Mouse (Mus musculus): ENCODE measurements at regions not wholly inside any gene's neighbourhood (a gene's known extent, or its start where the extent isn't known, plus 50 kb on each side); places are given as distances from the start of the nearest gene placed in this dataset.

DNA sequence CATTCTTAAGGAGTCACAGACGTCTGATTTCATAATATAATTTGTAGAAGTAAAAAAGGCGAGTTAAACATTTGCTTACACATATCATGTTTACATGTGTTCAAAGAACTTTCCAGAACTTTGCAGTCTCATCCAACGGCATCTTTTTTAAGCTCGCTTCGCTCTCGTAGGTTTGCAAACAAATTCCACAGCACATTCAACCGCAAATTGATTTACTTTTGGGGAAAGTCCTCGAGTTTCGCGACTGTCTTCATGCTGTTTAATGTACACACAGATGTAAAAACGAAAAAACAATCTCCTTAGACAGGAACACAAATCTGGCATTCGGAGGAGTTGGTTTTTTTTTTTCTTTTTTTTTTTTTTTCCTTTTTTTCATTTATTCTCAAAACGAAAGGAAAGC lies 559.3 kb upstream of the 3110018I06Rik start:
- no peak for DNase-seq

- DNase-seq: no peak
Observed at GRCm38 (mm10) chr12:106931591-106931990, 556.8 kb upstream of the 3110018I06Rik start.

- peak; percentile 1 for DNase-seq
Observed at GRCm38 (mm10) chr12:106939381-106939780, 549.1 kb upstream of the 3110018I06Rik start.

DNA sequence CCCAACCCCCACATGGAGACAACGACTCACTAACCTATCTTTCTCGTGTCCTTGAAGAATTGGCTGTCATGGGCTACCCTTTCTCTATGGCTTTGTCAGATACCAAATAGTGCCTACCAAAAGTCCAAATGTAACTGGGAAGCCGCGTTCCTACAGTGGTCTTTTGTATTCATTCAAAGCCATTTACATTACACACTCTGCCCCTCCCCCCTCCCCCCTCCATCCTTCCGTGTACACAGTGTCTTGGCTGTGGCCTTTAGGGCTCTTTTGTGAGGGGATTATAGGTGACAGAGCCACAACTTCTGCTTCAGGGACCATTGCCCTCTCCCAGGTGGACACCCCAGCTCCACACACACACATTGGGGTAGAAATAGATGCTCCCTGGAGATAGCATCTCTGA lies 544.6 kb upstream of the 3110018I06Rik start:
- DNase-seq: no peak

DNA sequence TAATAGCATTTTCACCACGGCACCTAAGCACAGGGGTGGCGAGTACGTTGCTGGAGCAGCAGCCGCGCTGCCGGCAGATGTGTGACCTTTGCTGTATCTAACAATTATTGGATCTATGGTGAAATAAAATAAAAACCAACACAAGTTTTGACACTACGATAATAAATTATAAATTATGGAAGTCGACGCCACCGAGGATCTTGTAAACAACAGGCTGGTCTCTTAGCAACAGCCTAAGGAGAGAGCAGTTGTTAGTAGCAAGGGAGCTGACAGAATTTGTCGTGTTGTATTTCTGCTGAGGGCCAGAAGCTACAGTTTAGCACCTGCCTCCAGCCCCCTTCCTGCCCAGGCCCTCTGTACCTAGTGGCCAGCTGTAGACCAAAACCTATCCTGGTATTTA lies 535.8 kb upstream of the 3110018I06Rik start:
- no peak for DNase-seq

- DNase-seq: peak; percentile 46
Observed at GRCm38 (mm10) chr12:106955778-106956177, 532.7 kb upstream of the 3110018I06Rik start.

DNA sequence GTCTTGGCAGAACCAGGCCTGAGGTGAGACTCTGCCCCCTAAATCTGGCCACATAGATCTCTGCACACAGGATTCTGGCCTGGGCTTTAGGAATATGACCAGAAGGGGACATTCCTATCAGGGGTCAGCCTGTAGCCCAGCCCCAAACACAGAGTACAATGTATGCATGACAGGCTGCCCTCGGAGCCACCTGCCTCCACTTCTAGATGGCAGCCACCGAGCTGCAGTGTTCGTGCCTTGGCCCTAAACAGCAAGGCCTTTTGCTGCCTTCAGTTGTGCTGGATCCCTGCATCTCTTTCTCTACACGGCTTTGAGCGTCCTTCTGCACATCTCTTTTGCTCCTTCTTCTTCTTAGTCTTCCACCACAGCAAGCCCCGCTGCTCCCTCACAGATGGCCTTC lies 532.2 kb upstream of the 3110018I06Rik start:
- DNase-seq: no peak

DNA sequence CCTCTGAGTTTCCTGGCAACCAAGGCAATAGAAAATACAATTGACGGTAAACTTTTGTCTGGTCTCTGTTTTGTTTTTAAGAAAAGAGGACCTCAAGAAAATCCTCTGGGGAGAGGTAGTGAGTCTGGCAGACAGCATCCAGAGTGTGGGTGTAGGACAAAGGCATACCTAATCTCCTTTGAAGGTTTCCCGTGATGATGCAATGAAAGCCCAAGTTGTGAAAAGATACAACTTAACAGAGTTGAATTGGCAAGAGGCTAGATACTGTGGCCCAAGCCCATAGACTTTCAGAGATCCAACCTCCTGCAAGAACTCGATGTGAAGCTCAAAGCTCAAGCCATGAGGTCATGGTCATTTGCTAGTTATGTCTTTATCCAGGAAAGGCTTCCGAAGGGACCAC lies 526.4 kb upstream of the 3110018I06Rik start:
- no peak for DNase-seq

DNA sequence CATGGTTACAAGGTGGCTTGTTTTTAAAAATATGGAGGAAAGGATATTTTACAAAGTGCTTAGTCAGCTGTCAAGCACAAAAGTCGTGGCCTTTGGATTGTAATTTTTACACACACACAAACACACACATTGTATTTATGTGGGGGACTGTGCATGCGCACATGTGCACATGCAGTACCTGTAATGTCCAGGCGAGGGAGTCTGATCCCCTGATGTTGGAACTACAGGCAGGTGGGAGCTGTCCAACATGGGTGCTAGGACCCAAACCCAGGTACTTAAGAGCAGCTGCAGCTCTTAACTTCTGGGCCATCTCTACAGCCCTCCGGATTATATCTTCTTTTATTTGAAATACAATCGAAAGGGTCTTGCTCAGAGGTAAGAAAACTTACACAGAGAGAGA lies 524.7 kb upstream of the 3110018I06Rik start:
- peak; percentile 4 for DNase-seq

- no peak for DNase-seq
Observed at GRCm38 (mm10) chr12:106969873-106970272, 518.6 kb upstream of the 3110018I06Rik start.

DNA sequence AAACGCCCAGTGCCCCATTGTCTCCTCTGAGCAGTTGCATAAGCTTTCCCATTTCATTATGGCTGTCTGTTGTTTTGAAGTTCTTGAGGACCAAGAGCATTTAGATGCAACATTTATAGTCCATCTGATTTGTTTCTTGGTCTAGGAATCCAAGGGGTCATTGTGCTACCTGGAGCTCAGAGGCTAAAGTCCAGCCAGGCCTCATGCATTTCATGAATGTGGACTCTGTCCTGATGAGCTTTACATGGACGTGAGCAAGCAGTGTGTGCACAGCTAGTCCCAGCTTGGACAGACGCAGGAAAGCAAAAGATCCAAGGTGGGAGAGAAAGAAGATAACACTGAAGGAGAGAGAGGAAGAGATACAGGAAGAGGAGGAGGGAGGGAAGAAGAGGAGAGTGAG lies 496.0 kb upstream of the 3110018I06Rik start:
- no peak for DNase-seq

DNA sequence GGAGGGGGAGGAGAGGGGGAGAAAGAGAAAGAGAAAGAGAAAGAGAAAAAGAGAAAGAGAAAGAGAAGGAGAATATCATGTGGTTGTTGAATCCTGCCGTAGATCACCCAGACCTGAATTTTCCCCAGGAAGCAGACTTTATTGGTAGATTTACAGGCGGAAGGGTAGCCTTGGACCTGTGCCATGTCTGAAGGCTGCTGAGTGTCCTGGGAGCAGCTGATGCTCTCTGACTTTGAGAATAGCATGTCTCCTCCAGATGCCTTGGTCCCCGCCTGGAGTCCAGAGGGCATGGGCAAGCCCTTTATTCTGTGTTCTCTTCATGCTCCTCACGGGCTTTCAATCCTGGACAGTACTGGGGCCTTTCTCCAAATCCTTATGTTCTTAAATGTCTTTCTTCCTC lies 495.4 kb upstream of the 3110018I06Rik start:
- no peak for DNase-seq

- DNase-seq: peak; percentile 4
Observed at GRCm38 (mm10) chr12:107010995-107011786, 477.2 kb upstream of the 3110018I06Rik start.

DNA sequence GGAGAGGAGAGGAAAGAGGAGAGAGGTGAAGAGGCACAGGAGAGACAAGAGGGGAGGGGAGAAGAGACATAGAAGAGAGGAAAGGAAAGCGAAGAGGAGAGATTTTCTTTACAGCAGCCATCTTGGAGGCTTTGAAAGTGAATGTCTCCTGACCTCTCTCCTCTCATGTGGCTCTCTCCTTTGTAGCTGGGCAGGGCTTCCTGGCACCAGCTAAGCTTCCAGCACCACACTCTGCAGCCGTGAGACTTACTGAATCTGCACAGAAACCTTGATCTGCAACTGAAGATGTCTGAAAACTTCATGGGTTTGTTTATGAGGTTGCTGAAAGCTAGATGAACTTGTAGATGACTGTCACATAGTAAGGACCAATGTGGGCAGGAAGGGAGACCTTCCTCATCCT lies 471.6 kb upstream of the 3110018I06Rik start:
- DNase-seq: no peak

GRCm38 (mm10) chr12:107021806-107022205 lies 466.6 kb upstream of the 3110018I06Rik start:
- DNase-seq: no peak

GRCm38 (mm10) chr12:107026821-107027220 lies 461.6 kb upstream of the 3110018I06Rik start:
- DNase-seq: no peak

GRCm38 (mm10) chr12:107027842-107028549 lies 460.4 kb upstream of the 3110018I06Rik start:
- DNase-seq: no peak

DNA sequence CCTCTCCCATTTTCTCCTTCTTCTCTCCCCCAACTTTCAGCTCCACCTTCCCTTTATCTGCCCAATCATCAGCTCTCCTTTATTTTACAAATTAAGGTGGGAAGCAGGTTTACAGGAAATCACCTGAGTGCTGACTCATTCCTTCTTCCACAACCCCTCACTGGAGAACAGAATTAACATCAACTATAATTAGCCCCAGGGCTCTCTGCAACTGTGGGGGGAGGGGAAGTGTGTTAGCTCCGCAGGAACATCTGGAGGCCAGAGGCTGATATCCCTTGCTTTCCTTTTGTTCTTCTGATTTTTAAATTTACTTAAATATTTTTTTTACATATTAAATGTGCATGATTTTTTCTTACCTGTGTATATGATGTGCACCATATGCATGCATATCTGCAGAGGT lies 459.4 kb upstream of the 3110018I06Rik start:
- DNase-seq: no peak

GRCm38 (mm10) chr12:107036357-107036756 lies 452.1 kb upstream of the 3110018I06Rik start:
- no peak for DNase-seq

DNA sequence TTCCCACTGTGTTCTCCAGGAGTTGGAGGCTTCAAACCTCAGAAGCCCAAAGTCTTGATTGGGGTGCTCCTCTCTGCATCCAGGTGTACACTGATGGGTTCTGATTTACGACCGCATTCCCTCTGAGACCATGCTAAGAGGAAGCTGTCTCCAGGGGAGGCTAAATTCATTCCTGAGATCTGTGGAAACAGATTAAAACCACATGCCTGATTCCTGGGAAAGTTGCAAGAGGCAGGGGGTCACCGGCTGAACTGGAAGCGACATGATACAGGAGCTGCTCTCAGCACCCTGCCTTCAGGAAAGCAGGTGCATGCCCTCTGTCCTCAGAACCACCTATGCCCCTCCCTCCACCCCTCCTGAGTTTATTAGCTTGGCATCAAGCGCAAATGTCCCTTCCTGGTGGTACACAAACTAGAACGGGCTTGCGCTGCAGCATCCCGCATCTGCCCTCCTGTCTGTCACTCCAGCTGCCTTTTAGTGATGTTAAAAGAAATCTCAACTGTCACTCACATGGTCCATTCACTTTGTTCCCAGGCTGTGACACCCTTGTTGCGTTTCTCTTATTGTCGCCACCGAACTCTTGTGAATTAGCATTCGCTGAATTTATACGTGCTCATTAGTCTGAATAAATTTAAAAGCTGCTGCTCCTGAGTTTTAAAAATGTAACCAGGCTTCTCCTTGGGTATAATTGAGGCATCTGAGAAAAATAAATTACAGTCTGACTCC lies 446.3 kb upstream of the 3110018I06Rik start:
- DNase-seq: no peak

DNA sequence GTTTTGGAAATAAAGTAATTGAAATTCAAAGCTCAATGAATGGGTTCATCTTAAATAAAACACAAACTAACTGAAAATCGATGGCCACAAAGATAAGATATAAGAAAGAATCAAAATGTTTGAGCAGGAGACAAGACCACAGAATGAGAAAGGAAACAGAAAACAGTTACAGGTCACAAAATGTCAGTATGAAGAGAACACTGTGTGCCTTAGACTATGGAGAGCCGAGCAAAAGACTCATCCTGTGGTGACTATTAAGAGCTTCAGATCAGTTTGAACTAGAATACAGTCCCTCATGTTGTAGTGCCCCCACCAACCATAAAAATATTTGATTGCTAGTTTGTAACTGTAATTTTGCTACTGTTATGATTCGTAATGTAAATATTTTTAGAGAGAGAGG lies 441.9 kb upstream of the 3110018I06Rik start:
- DNase-seq: no peak

GRCm38 (mm10) chr12:107047059-107047531 lies 441.3 kb upstream of the 3110018I06Rik start:
- no peak for DNase-seq

GRCm38 (mm10) chr12:107050891-107051635 lies 437.4 kb upstream of the 3110018I06Rik start:
- no peak for DNase-seq

Measured in lung, postnatal 14 days (tissue).